Mouse (Mus musculus) forebrain, embryonic 10.5 days (tissue): ENCODE measurements around the gene Cpe. TPM values are rescaled to one million over a fixed set of nuclear protein-coding genes. Genes with fewer than 3 reads are reported as not detected.

Experiments
- DNase-seq: peaks from one replicate; pipeline ENCODE4 v3.0.0-alpha.2; 2017; ENCODE audit warnings: low spot score; ENCODE audit errors: extremely low spot score
- H3K27ac ChIP-seq: fragments of 300-500 bp; sonication (generic); 2 replicates; pipeline ENCODE4 v1.5.1; 2016; ENCODE audit warnings: mild to moderate bottlenecking
- H3K27me3 ChIP-seq: fragments of 300-500 bp; sonication (generic); 2 replicates; pipeline ENCODE4 v1.6.1; 2016; ENCODE audit warnings: mild to moderate bottlenecking; ENCODE audit not compliant: poor library complexity, severe bottlenecking
- H3K36me3 ChIP-seq: fragments of 300-500 bp; sonication (generic); replicated peaks from 2 replicates; pipeline ENCODE4 v1.6.1; 2016; ENCODE audit warnings: mild to moderate bottlenecking, moderate library complexity
- H3K4me1 ChIP-seq: fragments of 300-500 bp; sonication (generic); 2 replicates; pipeline ENCODE4 v1.6.1; 2016
- H3K4me3 ChIP-seq: fragments of 300-500 bp; sonication (generic); 2 replicates; pipeline ENCODE4 v1.5.1; 2016; ENCODE audit warnings: mild to moderate bottlenecking, moderate library complexity
- H3K9me3 ChIP-seq: fragments of 300-500 bp; sonication (generic); 2 replicates; pipeline ENCODE4 v1.6.1; 2016; ENCODE audit warnings: mild to moderate bottlenecking, moderate library complexity
- WGBS: fragments of 180-500 bp; shearing (Covaris S2); methylation state at CpG from one replicate; pipeline ENCODE4 v1.1.7; 2016; 5-methylcytosine and 5-hydroxymethylcytosine counted together
- polyA plus RNA-seq: library from polyadenylated mRNA; unstranded; fragments of >200 nt; fragmentation: Nextera tagmentation; extraction: Ambion mirVana; gene quantifications from 2 replicates; pipeline ENCODE4 v1.2.1, GENCODE M21; 2016

Cpe gene
- 98.7 and 107 TPM in 2 replicates for polyA plus RNA-seq

GRCm38 (mm10) chr8:64692651-64693201 is at the start of gene Cpe:
Gene Cpe, minus strand, starts transcription at chr8:64693054.
- DNase-seq = peak; percentile 87
- WGBS = under 1% methylated on average over 54 of the region's 54 CpGs
- H3K27me3 ChIP-seq = peaks cover 12% of the 10 kb centered on the region
- peaks cover 29% of the 10 kb centered on the region for H3K4me1 ChIP-seq
- H3K36me3 ChIP-seq = no peaks in the 10 kb centered on the region
- H3K4me3 ChIP-seq = peak within 1 kb of the TSS; percentile 65
- H3K9me3 ChIP-seq = no peaks in the 10 kb centered on the region
- peak within 1 kb of the TSS; percentile 95 for H3K27ac ChIP-seq

GRCm38 (mm10) chr8:64740547-64741211 is 47.8 kb upstream of the Cpe start:
- peaks cover 14% of the 10 kb centered on the region for H3K36me3 ChIP-seq
- 95% methylated on average over 13 of the region's 13 CpGs for WGBS
- no peaks in the 10 kb centered on the region for H3K27me3 ChIP-seq
- H3K4me1 ChIP-seq = no peaks in the 10 kb centered on the region
- H3K27ac ChIP-seq = no peak overlapping the region
- no peak for DNase-seq
- no peaks in the 10 kb centered on the region for H3K9me3 ChIP-seq
- H3K4me3 ChIP-seq = no peak overlapping the region

- Histone ChIP-seq H3K4me3 (no peak overlapping the region), H3K9me3 (no peaks in the 10 kb centered on the region), H3K27ac (no peak overlapping the region), H3K27me3 (no peaks in the 10 kb centered on the region), H3K36me3 (peaks cover 14% of the 10 kb centered on the region), H3K4me1 (peaks cover 12% of the 10 kb centered on the region)
- DNase-seq = no peak
- 90% methylated on average over 1 of the region's 1 CpGs for WGBS
Measured at GRCm38 (mm10) chr8:64738916-64739315, 46.1 kb upstream of the Cpe start.

- Histone ChIP-seq H3K9me3 (no peaks in the 10 kb centered on the region), H3K27ac (no peak overlapping the region), H3K4me3 (no peak overlapping the region), H3K4me1 (peaks cover 21% of the 10 kb centered on the region), H3K36me3 (peaks cover 4% of the 10 kb centered on the region), H3K27me3 (no peaks in the 10 kb centered on the region)
- whole genome bisulfite sequencing = 86% methylated on average over 3 of the region's 3 CpGs
- DNase-seq = no peak
Measured at GRCm38 (mm10) chr8:64736767-64737323, 44.0 kb upstream of the Cpe start.

GRCm38 (mm10) chr8:64735161-64735560 is 42.3 kb upstream of the Cpe start:
- peak overlapping the region; percentile 71 for H3K27ac ChIP-seq
- H3K27me3 ChIP-seq = no peaks in the 10 kb centered on the region
- peaks cover 33% of the 10 kb centered on the region for H3K4me1 ChIP-seq
- H3K4me3 ChIP-seq = no peak overlapping the region
- 94% methylated on average over 8 of the region's 8 CpGs for WGBS
- H3K9me3 ChIP-seq = no peaks in the 10 kb centered on the region
- H3K36me3 ChIP-seq = peaks cover 14% of the 10 kb centered on the region
- DNase-seq = no peak

- H3K9me3 ChIP-seq = no peaks in the 10 kb centered on the region
- peaks cover 32% of the 10 kb centered on the region for H3K36me3 ChIP-seq
- WGBS = under 1% methylated on average over 60 of the region's 60 CpGs
- H3K27ac ChIP-seq = peak within 1 kb of the TSS; percentile 94
- DNase-seq = peak; percentile 96
- H3K4me1 ChIP-seq = peaks cover 48% of the 10 kb centered on the region
- no peaks in the 10 kb centered on the region for H3K27me3 ChIP-seq
- peak within 1 kb of the TSS; percentile 84 for H3K4me3 ChIP-seq
Measured at GRCm38 (mm10) chr8:64733271-64733943, 40.6 kb upstream of the Cpe start, which contains the start of gene Msmo1. Gene Msmo1, minus strand, starts transcription at chr8:64733792.

GRCm38 (mm10) chr8:64732596-64732995 is 39.7 kb upstream of the Cpe start:
- H3K4me1 ChIP-seq = peaks cover 48% of the 10 kb centered on the region
- DNase-seq = no peak
- H3K27ac ChIP-seq = peak overlapping the region; percentile 94
- 23% methylated on average over 9 of the region's 9 CpGs for WGBS
- H3K27me3 ChIP-seq = no peaks in the 10 kb centered on the region
- peak overlapping the region; percentile 84 for H3K4me3 ChIP-seq
- peaks cover 40% of the 10 kb centered on the region for H3K36me3 ChIP-seq
- no peaks in the 10 kb centered on the region for H3K9me3 ChIP-seq

- 93% methylated on average over 7 of the region's 7 CpGs for WGBS
Measured at GRCm38 (mm10) chr8:64728156-64728555, 35.3 kb upstream of the Cpe start.

GRCm38 (mm10) chr8:64726190-64726695 is 33.4 kb upstream of the Cpe start:
- 85% methylated on average over 4 of the region's 4 CpGs for WGBS
- Histone ChIP-seq H3K9me3 (no peaks in the 10 kb centered on the region), H3K36me3 (peaks cover 99% of the 10 kb centered on the region), H3K4me1 (peaks cover 22% of the 10 kb centered on the region), H3K27me3 (no peaks in the 10 kb centered on the region), H3K4me3 (no peak overlapping the region), H3K27ac (no peak overlapping the region)
- DNase-seq = no peak

More at GRCm38 (mm10) chr8:64728156-64728555, 35.3 kb upstream of the Cpe start:
- Histone ChIP-seq H3K36me3 (peaks cover 84% of the 10 kb centered on the region), H3K27me3 (no peaks in the 10 kb centered on the region), H3K27ac (no peak overlapping the region), H3K4me1 (peaks cover 36% of the 10 kb centered on the region), H3K4me3 (no peak overlapping the region), H3K9me3 (no peaks in the 10 kb centered on the region)
- DNase-seq = no peak

GRCm38 (mm10) chr8:64723206-64723605 is 30.4 kb upstream of the Cpe start:
- no peaks in the 10 kb centered on the region for H3K27me3 ChIP-seq
- WGBS = 95% methylated on average over 2 of the region's 2 CpGs
- no peak overlapping the region for H3K4me3 ChIP-seq
- H3K27ac ChIP-seq = no peak overlapping the region
- H3K4me1 ChIP-seq = no peaks in the 10 kb centered on the region
- DNase-seq = no peak
- H3K9me3 ChIP-seq = no peaks in the 10 kb centered on the region
- H3K36me3 ChIP-seq = peaks cover 99% of the 10 kb centered on the region

GRCm38 (mm10) chr8:64717868-64718267 is 25.0 kb upstream of the Cpe start:
- Histone ChIP-seq H3K9me3 (no peaks in the 10 kb centered on the region), H3K4me3 (no peak overlapping the region), H3K36me3 (peaks cover 79% of the 10 kb centered on the region), H3K27ac (no peak overlapping the region), H3K27me3 (no peaks in the 10 kb centered on the region), H3K4me1 (no peaks in the 10 kb centered on the region)
- no peak for DNase-seq
- 86% methylated on average over 7 of the region's 7 CpGs for WGBS

- no peak for DNase-seq
- no peaks in the 10 kb centered on the region for H3K27me3 ChIP-seq
- peaks cover 3% of the 10 kb centered on the region; the same call in 1 of the 2 replicates for H3K4me1 ChIP-seq
- H3K4me3 ChIP-seq = no peak overlapping the region
- no peaks in the 10 kb centered on the region for H3K9me3 ChIP-seq
- no peak overlapping the region for H3K27ac ChIP-seq
- 90% methylated on average over 7 of the region's 7 CpGs for WGBS
- peaks cover 26% of the 10 kb centered on the region for H3K36me3 ChIP-seq
Measured at GRCm38 (mm10) chr8:64712499-64712898, 19.6 kb upstream of the Cpe start.
